Comparison of ENCODE assay signal across 9 mouse cellular contexts in genomic region chr7:131542115-131542871, GRCm38 (mm10). TPM values are rescaled to one million over a fixed set of nuclear protein-coding genes. Genes with fewer than 3 reads are reported as not detected.
DNase-seq lines count a peak whose midpoint lies in the region; ATAC-seq and TF ChIP-seq lines count a peak whose summit lies in the region.
"Had no signal": no experiment of that assay in that cellular context is flagged by ENCODE, and none has a peak within 500 bp of the region (broad histone marks: within the 10 kb centered on the region; RNA-seq: fewer than 3 reads in every experiment).

TSS of gene Hmx3 (plus strand) at chr7:131542867.

- H3K27me3 ChIP-seq in heart, adult 2 months (ENCODE audit: control insufficient read depth, insufficient read depth, low read length): peaks cover 43% of the 10 kb centered on the region
- peaks cover 97% of the 10 kb centered on the region for H3K27me3 ChIP-seq in hindbrain, embryonic 12.5 days

- no peak within 1 kb of the TSS for H3K27ac ChIP-seq in heart, adult 2 months
- no peak within 1 kb of the TSS for H3K27ac ChIP-seq in brown adipose tissue, adult 24 weeks (replicated peaks; ENCODE audit: low read depth, low read length)
- H3K27ac ChIP-seq in hindbrain, embryonic 12.5 days: peak within 1 kb of the TSS; percentile 68

- H3K9me3 ChIP-seq in hindbrain, embryonic 12.5 days (replicated peaks): no peaks in the 10 kb centered on the region

- peak; percentile 66 for ATAC-seq in hindbrain, embryonic 12.5 days (ENCODE audit: low FRiP score)

- no peaks in the 10 kb centered on the region for H3K79me2 ChIP-seq in heart, adult 2 months (replicated peaks; ENCODE audit: control insufficient read depth, insufficient read depth, low read length)

- peak; percentile 7 to 41 for DNase-seq in heart, adult 2 months
- no peak for DNase-seq in heart, adult 8-10 months (ENCODE audit: low spot score)
- DNase-seq in lung, postnatal 10 days: peak; percentile 14
- no peak for DNase-seq in frontal cortex, postnatal 14 days (ENCODE audit: low spot score in 2 of 2)
- no peak for DNase-seq in urinary bladder, adult 18-20 months (ENCODE audit: low spot score in 2 of 2)
- no peak for DNase-seq in thymus, postnatal 25 days

- 2% methylated on average over 57 of the region's 65 CpGs for WGBS in heart, adult 2 months
- under 1% methylated on average over 64 of the region's 65 CpGs for WGBS in hindbrain, embryonic 12.5 days

- peak within 1 kb of the TSS; percentile 63 for H3K4me2 ChIP-seq in hindbrain, embryonic 12.5 days (replicated peaks)

- no peak for TF ChIP-seq EP300 in heart, adult 2 months (IDR thresholded peaks at IDR 0.05; ENCODE audit: insufficient read depth, low read depth, low read length)

- TF ChIP-seq CTCF in heart, adult 2 months (IDR thresholded peaks at IDR 0.05): no peak

- no peak for TF ChIP-seq POLR2A in heart, adult 2 months (IDR thresholded peaks at IDR 0.05; ENCODE audit: insufficient read depth, low read depth, low read length)

- H3K9ac ChIP-seq in heart, adult 2 months (ENCODE audit: low read depth, low read length): no peak within 1 kb of the TSS
- peak within 1 kb of the TSS; percentile 50 for H3K9ac ChIP-seq in hindbrain, embryonic 12.5 days

- H3K4me3 ChIP-seq in heart, adult 2 months: peak within 1 kb of the TSS; percentile 36
- peak within 1 kb of the TSS; percentile 44 for H3K4me3 ChIP-seq in brown adipose tissue, adult 24 weeks (ENCODE audit: insufficient read depth, low read depth, low read length)
- H3K4me3 ChIP-seq in hindbrain, embryonic 12.5 days: peak within 1 kb of the TSS; percentile 35

- no peaks in the 10 kb centered on the region for H3K36me3 ChIP-seq in heart, adult 2 months (ENCODE audit: control insufficient read depth, insufficient read depth, low read length)
- no peaks in the 10 kb centered on the region for H3K36me3 ChIP-seq in hindbrain, embryonic 12.5 days

- H3K4me1 ChIP-seq in heart, adult 2 months (ENCODE audit: control insufficient read depth, insufficient read depth, low read length): no peaks in the 10 kb centered on the region
- peaks cover 4% of the 10 kb centered on the region; the same call in 1 of the 2 replicates for H3K4me1 ChIP-seq in brown adipose tissue, adult 24 weeks (ENCODE audit: control insufficient read depth, insufficient read depth, insufficient read length, low read length)
- peaks cover 27% of the 10 kb centered on the region for H3K4me1 ChIP-seq in hindbrain, embryonic 12.5 days

- intact Hi-C loops in heart, adult 2 months (cut with DNase I): loop anchor here (5.0 to 10.0 kb wide), 2 partner anchors 130 to 1013 kb away; partner anchors contain the start of genes Acadsb and Ikzf5

RNA-seq across cellular contexts. Expression of gene Hmx3, which starts in this region (rescaled TPM):
- not detected for total RNA-seq in heart, adult 2 months (2021)
- not detected in 2 replicates for polyA plus RNA-seq in heart, adult 2 months (2012; rRNA removed)
- total RNA-seq in heart, adult 8-10 months (2022): not detected
- polyA plus RNA-seq in brown adipose tissue, adult 24 weeks (2012; ENCODE audit: insufficient read depth, insufficient read length, missing spikeins): not detected in 2 replicates
- 2.2 and 4.1 TPM in 2 replicates for polyA plus RNA-seq in hindbrain, embryonic 12.5 days (2016; fragmentation: Nextera tagmentation; extraction: Ambion mirVana)
- total RNA-seq: heart, adult 18-20 months had no signal

Comparison
In these comparisons a context has a peak if more than half of its experiments do, and no peak if none do; other contexts are left out.
1. Peak in DNase-seq and H3K4me3 ChIP-seq in heart, adult 2 months; RNA of the gene not detected or under 1 TPM.